Mouse (Mus musculus) bone marrow, adult 2 months (tissue): ENCODE data around the gene Stn1.

Experiments used
- CTCF ChIP-seq: fragments of 200-500 bp; IDR thresholded peaks from 2 replicates; pipeline ENCODE4 v1.5.1; 2011; ENCODE audit warnings: low read length, control low read depth; ENCODE audit not compliant: control insufficient read depth, insufficient read depth
- POLR2A ChIP-seq: fragments of 200-500 bp; IDR thresholded peaks from 2 replicates; pipeline ENCODE4 v1.6.1; 2011; ENCODE audit warnings: low read depth, mild to moderate bottlenecking, control low read depth, low read length, borderline replicate concordance; ENCODE audit not compliant: control insufficient read depth

DNA sequence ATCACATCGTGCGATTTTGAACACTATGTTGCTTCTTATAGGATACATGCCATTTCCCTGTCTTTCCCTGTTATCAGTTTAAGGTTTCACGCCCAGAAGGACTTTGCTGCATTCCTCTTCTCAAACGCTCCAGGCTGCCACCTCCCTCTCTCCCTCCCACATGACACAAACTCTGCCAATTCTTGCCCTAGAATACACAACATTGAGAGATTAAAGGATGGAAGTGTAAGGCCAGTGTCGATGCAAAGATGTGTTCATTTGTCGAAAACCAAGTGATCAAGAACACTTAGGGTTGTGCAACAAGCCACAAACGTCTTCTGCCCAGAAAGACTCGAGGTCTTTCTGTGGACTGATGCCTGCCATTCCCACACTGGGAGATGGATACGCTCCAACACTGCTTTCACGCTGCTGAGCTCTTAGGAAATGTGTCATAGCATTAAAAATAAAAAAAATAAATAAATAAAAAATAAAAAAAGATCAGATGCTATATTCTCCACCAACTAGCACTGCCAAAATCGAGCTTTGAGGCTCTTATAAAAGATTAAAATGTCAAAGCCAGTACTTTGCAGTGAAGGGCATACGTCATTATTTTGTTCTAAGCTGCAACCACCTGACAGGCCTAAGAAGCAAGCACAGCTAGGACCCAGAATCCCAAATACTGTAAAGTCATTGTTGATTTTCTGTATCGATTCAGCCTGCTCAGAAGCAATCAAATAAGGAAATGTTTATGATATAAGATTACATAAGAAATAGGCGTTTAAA, 22.6 kb upstream of the Stn1 start:
- TF ChIP-seq POLR2A: no peak
- TF ChIP-seq CTCF: no peak
